Mouse (Mus musculus): ENCODE measurements at regions not wholly inside any gene's neighbourhood (a gene's known extent, or its start where the extent isn't known, plus 50 kb on each side); places are given as distances from the start of the nearest gene placed in this dataset.

- no peak for TF ChIP-seq CTCF (IDR thresholded peaks at IDR 0.05)
- no peak for TF ChIP-seq EP300 (IDR thresholded peaks at IDR 0.05)
Measured at GRCm38 (mm10) chr1:159036371-159036770, 56.1 kb upstream of the Pappa2 start.
